Mouse (Mus musculus) ES-Bruce4 (cell line): ENCODE data around the gene Edil3.

ENCODE experiments used
- CTCF ChIP-seq: IDR thresholded peaks from one replicate; pipeline ENCODE4 v1.8.1; 2011; ENCODE audit warnings: low read depth, low read length
- EP300 ChIP-seq: IDR thresholded peaks from 2 replicates; pipeline ENCODE4 v1.6.1; 2011; ENCODE audit warnings: low read depth, low read length; ENCODE audit not compliant: insufficient read depth
- POLR2A ChIP-seq: IDR thresholded peaks from one replicate; pipeline ENCODE4 v1.8.1; 2011; ENCODE audit warnings: low read length; ENCODE audit not compliant: insufficient read depth

DNA sequence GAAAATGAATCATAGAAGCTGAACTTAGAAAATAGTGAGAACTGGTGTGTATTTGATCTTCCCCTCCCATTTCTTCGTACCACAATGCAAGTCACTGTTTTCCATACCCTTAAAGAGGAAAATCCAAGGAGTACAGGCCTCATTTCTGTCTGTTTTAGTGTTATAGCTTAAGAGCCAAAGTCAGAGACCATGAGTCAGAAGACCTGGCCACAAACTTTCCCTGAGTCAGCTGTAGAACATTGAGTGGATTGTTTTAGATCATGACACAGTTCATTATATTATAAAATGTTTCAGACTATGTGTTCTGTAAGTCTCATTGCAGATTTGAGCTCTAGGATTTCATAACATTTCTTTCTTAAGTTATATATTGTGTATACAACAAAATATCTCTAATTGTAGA lies 22.1 kb upstream of the Edil3 start:
- TF ChIP-seq EP300 (no peak), CTCF (no peak), POLR2A (no peak)
